Mouse (Mus musculus) C2C12 (cell line): Measurements from ENCODE around the gene Bmper.

ENCODE experiments used
- CEBPB ChIP-seq: IDR thresholded peaks from one replicate; pipeline ENCODE4 v1.6.1; 2011; ENCODE audit warnings: low read depth, mild to moderate bottlenecking, control low read depth, moderate library complexity
- CTCF ChIP-seq: IDR thresholded peaks from one replicate; pipeline ENCODE4 v1.5.1; 2011; ENCODE audit not compliant: control insufficient read depth, insufficient read depth, insufficient read length
- FOSL1 ChIP-seq: IDR thresholded peaks from one replicate; pipeline ENCODE4 v1.8.0; 2011; ENCODE audit warnings: mild to moderate bottlenecking, low read length; ENCODE audit not compliant: poor library complexity, insufficient read depth, severe bottlenecking
- MAX ChIP-seq: IDR thresholded peaks from one replicate; pipeline ENCODE4 v1.6.1; 2011; ENCODE audit warnings: mild to moderate bottlenecking, control low read depth
- MYOD1 ChIP-seq: IDR thresholded peaks from one replicate; pipeline ENCODE4 v1.6.1; 2011; ENCODE audit warnings: low read depth; ENCODE audit not compliant: control insufficient read depth, insufficient read length
- MYOG ChIP-seq: IDR thresholded peaks from one replicate; pipeline ENCODE4 v1.6.1; 2011; ENCODE audit not compliant: control insufficient read depth, insufficient read length; ENCODE audit errors: extremely low read depth
- USF1 ChIP-seq: IDR thresholded peaks from one replicate; pipeline ENCODE4 v1.6.1; 2011; ENCODE audit warnings: low read depth, mild to moderate bottlenecking, control low read depth, moderate library complexity

- peak; percentile 90 for TF ChIP-seq CTCF
- TF ChIP-seq FOSL1, result no peak
- no peak for TF ChIP-seq CEBPB
- no peak for TF ChIP-seq USF1
- TF ChIP-seq MAX, result no peak
- TF ChIP-seq MYOG, result no peak
- TF ChIP-seq MYOD1, result no peak
Observed at GRCm38 (mm10) chr9:23212303-23212702, 10.6 kb upstream of the Bmper start.
